Mouse (Mus musculus): ENCODE measurements at regions not wholly inside any gene's neighbourhood (a gene's known extent, or its start where the extent isn't known, plus 50 kb on each side); places are given as distances from the start of the nearest gene placed in this dataset.

DNA sequence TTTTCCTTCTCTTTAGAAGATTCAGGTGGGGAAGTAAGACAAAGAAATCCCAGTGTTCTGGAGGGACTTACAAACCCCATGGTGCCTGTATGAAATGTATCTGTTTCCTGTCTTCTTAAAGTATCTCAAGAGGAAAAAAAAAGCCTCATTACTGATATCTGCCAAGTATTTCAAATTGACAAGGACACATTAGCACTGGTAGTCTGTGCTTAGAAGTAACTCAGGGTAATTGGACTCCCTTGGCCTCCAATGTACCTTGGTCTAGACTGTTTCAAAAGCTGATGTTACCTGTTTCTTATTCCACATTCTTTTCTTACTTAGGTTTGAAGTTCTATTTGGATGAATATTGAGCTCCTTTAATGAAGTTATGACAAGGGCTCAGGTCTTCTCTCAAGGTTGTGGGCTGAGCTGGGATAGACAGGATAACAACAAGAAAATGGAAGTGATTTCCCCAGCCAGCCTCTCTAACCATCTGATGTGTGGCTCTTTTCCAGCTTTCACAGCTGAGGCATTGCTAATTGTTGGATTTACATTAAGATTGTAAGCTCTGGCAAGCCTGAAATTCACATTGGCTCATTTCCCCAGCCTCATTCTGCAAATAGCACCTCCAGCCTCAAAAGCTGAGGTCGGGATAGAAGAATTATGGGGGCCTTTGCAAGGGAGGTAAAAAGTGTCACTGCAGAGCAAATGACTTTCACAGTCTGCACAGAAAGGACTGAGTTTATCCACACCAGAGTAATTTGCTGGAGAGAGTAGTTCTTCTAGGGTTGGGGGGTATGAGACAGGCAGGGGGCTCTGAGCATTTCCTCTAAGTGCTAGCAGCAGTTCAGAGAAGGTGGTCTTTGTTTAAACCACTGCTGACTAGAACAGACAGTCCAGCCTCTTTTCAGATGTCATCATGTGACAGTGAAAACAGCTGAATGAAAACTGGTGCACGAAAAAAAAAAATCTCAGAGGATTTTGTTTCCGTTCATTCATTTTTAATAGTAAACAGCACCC lies 292.3 kb upstream of the Nbea start:
- no peak overlapping the region for H3K4me2 ChIP-seq
- H3K9ac ChIP-seq (replicated peaks) = no peak overlapping the region
- H3K27me3 ChIP-seq = no peaks in the 10 kb centered on the region
- WGBS = 61% methylated on average over 3 of the region's 3 CpGs
- no peak overlapping the region for H3K27ac ChIP-seq
- no peak overlapping the region for H3K4me3 ChIP-seq (replicated peaks)
- H3K9me3 ChIP-seq = no peaks in the 10 kb centered on the region
- peak; percentile 42; the same call in 1 of the 2 replicates for ATAC-seq (ENCODE audit: insufficient number of reproducible peaks, insufficient read depth, low FRiP score, low TSS enrichment, low read depth)
- H3K4me1 ChIP-seq (replicated peaks) = 0 out of 2 replicates have a peak, but pooled peaks cover 3% of the 10 kb centered on the region
- H3K36me3 ChIP-seq = no peaks in the 10 kb centered on the region

DNA sequence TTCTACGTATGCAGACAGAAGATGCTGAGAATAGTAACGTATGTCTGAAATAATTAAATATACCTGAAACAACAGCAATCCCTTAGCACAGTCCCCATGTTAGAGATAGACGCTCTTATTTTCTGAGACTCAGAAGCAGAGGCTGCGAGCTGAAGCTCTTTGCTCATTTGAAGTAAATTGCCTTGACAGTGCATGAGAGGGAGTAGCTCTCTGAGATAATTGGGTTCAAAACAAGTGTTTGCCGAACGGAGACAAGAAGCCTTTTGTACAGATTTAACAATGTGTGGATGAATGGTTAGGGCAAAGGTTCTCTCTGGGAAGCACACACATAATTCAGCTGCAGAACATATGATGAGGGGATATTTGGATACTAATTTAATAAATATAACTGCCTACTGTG lies 289.1 kb upstream of the Nbea start:
- H3K36me3 ChIP-seq = no peaks in the 10 kb centered on the region
- no peak overlapping the region for H3K4me2 ChIP-seq
- H3K4me1 ChIP-seq (replicated peaks) = 0 out of 2 replicates have a peak, but pooled peaks cover 3% of the 10 kb centered on the region
- H3K9me3 ChIP-seq = no peaks in the 10 kb centered on the region
- ATAC-seq (ENCODE audit: insufficient number of reproducible peaks, insufficient read depth, low FRiP score, low TSS enrichment, low read depth) = no peak
- no peaks in the 10 kb centered on the region for H3K27me3 ChIP-seq
- no peak overlapping the region for H3K9ac ChIP-seq (replicated peaks)
- H3K4me3 ChIP-seq (replicated peaks) = no peak overlapping the region
- H3K27ac ChIP-seq = no peak overlapping the region
- 63% methylated on average over 6 of the region's 6 CpGs for WGBS

DNA sequence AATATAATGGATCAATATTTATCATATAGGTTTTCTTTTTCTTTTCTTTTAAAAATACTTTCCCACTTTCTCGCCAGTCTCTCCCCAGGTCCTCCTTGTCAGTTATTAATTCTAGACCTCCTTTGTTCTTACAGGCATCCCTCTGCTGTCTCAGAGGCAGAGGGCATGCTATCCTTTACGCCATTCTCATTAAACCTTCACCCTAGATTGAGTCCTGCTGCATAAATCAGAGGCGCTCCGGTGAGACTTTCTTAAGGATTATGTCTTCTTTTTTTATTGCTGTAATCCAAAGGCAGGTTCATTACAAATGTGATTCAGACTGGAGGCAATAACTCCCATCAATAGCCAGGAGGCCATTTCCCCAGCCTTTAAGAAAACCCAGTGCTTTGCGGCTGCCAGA lies 288.3 kb upstream of the Nbea start:
- Histone ChIP-seq H3K4me3 (replicated peaks) (no peak overlapping the region), H3K4me2 (no peak overlapping the region), H3K27ac (no peak overlapping the region), H3K36me3 (no peaks in the 10 kb centered on the region), H3K9ac (replicated peaks) (no peak overlapping the region), H3K27me3 (no peaks in the 10 kb centered on the region), H3K9me3 (no peaks in the 10 kb centered on the region), H3K4me1 (replicated peaks) (0 out of 2 replicates have a peak, but pooled peaks cover 3% of the 10 kb centered on the region)
- WGBS = 29% methylated on average over 5 of the region's 5 CpGs
- no peak for ATAC-seq (ENCODE audit: insufficient number of reproducible peaks, insufficient read depth, low FRiP score, low TSS enrichment, low read depth)

DNA sequence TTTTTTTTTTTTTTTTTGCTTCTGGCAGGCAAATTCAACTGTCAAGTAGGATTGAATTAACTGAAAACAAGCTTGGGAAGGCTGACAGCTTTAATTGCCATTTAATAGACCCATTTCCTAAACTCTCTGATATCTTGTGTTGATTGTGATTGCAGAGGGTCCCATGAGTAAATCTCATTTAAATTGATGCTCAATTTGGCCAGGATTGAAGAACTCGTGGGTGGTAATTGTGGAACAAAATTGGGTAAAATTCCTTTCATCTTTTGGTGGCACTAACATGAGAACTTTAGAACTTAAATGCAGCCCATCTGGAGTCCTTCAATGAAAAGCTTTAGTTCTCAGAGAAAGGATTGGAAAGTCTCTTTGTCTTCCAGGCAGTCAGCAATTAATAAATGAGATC lies 287.7 kb upstream of the Nbea start:
- no peak overlapping the region for H3K4me3 ChIP-seq (replicated peaks)
- H3K27ac ChIP-seq = no peak overlapping the region
- H3K9me3 ChIP-seq = no peaks in the 10 kb centered on the region
- no peak overlapping the region for H3K4me2 ChIP-seq
- H3K4me1 ChIP-seq (replicated peaks) = 0 out of 2 replicates have a peak, but pooled peaks cover 3% of the 10 kb centered on the region
- H3K36me3 ChIP-seq = no peaks in the 10 kb centered on the region
- H3K9ac ChIP-seq (replicated peaks) = no peak overlapping the region
- no peaks in the 10 kb centered on the region for H3K27me3 ChIP-seq
- ATAC-seq (ENCODE audit: insufficient number of reproducible peaks, insufficient read depth, low FRiP score, low TSS enrichment, low read depth) = no peak
- WGBS = 15% methylated on average over 1 of the region's 1 CpGs

DNA sequence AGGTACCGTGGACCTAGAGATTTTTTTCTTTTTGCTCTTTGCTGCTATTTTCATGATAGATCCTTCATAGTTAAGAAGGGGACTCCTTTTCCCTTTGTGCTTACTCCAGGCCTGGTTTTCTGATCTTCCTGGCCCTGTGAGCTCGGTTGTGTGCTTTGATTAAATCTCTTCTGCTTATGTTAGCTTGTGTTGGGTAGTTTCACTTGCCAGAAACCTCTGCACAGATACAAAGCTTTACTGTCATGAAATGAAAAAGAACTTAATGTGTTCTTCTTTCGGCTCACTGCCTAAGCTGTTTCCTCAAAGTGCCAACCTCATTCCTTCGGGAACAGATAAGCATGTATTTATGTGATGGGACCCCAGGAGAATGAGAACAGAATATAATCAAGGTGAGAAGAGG lies 274.1 kb upstream of the Nbea start:
- H3K9me3 ChIP-seq = no peaks in the 10 kb centered on the region
- WGBS = 65% methylated on average over 4 of the region's 4 CpGs

DNA sequence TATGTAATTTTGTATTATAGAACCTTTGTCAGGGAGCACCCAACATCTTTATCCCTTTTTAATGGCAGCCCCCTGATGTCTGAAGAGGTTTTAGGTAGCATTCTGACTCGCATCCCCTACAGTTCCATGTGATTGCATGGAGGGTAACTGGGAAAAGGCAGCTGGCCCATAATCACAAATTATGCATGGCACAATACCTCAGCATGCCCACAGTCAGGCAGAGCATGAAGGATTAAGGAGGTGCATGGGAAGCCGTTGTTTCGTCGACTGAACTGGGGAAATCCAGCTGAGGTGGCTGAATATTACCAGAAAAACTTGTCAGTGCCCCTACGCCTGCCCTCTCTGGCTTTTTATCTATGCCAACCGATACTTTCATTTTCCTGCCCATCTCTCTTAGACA lies 272.8 kb upstream of the Nbea start:
- no peaks in the 10 kb centered on the region for H3K9me3 ChIP-seq
- ATAC-seq (ENCODE audit: insufficient number of reproducible peaks, insufficient read depth, low FRiP score, low TSS enrichment, low read depth) = no peak
- WGBS = 81% methylated on average over 6 of the region's 6 CpGs
- H3K36me3 ChIP-seq = no peaks in the 10 kb centered on the region
- H3K4me3 ChIP-seq (replicated peaks) = no peak overlapping the region
- H3K4me2 ChIP-seq = no peak overlapping the region
- H3K27ac ChIP-seq = no peak overlapping the region
- H3K27me3 ChIP-seq = no peaks in the 10 kb centered on the region
- H3K9ac ChIP-seq (replicated peaks) = no peak overlapping the region
- no peaks in the 10 kb centered on the region for H3K4me1 ChIP-seq (replicated peaks)

More for the DNA sequence above, 274.1 kb upstream of the Nbea start:
- H3K27ac ChIP-seq = no peak overlapping the region
- no peak overlapping the region for H3K9ac ChIP-seq (replicated peaks)
- H3K4me2 ChIP-seq = no peak overlapping the region
- H3K4me3 ChIP-seq (replicated peaks) = no peak overlapping the region
- no peaks in the 10 kb centered on the region for H3K27me3 ChIP-seq
- H3K4me1 ChIP-seq (replicated peaks) = no peaks in the 10 kb centered on the region
- ATAC-seq (ENCODE audit: insufficient number of reproducible peaks, insufficient read depth, low FRiP score, low TSS enrichment, low read depth) = no peak
- H3K36me3 ChIP-seq = no peaks in the 10 kb centered on the region

DNA sequence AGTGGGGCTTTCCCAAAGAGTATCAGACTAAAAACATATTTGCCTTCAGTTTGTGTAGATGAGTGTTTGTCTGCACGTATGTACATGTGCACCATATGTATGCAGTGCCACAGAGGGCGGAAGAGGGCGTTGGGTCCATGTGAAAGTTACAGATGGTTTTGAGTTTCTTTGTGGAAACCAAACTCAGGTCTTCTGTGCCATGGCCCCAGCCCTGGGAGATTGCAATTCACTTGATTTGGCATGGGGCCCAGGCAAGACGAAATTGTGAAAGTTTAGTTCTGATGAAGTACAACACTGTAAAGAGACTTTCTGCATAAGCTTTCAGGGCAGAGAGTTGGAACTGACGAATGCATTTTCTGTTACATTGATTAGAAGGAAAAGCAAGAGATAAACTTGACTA lies 255.4 kb upstream of the Nbea start:
- no peaks in the 10 kb centered on the region for H3K4me1 ChIP-seq (replicated peaks)
- H3K36me3 ChIP-seq = no peaks in the 10 kb centered on the region
- no peaks in the 10 kb centered on the region for H3K27me3 ChIP-seq
- WGBS = 83% methylated on average over 5 of the region's 5 CpGs
- H3K9ac ChIP-seq (replicated peaks) = no peak overlapping the region
- H3K4me2 ChIP-seq = no peak overlapping the region
- no peak for ATAC-seq (ENCODE audit: insufficient number of reproducible peaks, insufficient read depth, low FRiP score, low TSS enrichment, low read depth)
- H3K9me3 ChIP-seq = no peaks in the 10 kb centered on the region
- H3K27ac ChIP-seq = no peak overlapping the region
- H3K4me3 ChIP-seq (replicated peaks) = no peak overlapping the region

DNA sequence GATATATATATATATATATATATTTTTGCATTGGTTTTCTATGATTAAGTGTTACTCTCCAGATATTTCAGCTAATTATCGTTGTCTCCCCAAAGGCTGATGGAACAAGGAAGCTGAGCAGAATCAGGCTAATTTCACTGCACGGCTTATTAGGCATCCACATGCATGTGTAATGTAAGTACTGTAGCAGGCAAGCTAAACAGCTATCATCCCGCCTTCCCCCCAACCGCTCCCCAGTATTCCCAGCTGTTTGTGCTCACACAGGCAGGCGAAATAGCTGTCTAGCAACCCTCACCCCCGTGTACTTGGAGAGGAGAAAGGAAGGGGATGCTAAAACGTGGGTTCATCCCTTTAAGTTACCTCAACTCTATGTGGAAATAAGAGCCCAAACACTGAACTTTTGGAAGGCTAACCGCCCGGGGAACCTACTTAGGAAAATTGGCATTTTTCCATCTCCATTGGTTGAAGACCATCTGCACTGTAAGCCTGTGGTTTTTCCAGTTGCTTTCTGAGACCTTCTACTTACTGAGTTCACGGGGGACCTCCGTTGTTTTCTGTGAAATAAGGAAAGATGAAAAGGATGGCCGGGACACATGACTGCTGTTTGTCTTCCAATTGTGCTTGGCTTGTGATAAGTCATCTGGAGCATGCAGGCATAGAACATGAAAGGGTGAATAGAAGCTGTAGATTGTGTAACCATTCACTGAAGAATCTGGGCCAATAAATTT lies 254.7 kb upstream of the Nbea start:
- no peak overlapping the region for H3K9ac ChIP-seq (replicated peaks)
- H3K27ac ChIP-seq = no peak overlapping the region
- no peaks in the 10 kb centered on the region for H3K27me3 ChIP-seq
- no peak for ATAC-seq (ENCODE audit: insufficient number of reproducible peaks, insufficient read depth, low FRiP score, low TSS enrichment, low read depth)
- 75% methylated on average over 12 of the region's 12 CpGs for WGBS
- no peaks in the 10 kb centered on the region for H3K9me3 ChIP-seq
- H3K36me3 ChIP-seq = no peaks in the 10 kb centered on the region
- H3K4me2 ChIP-seq = no peak overlapping the region
- H3K4me3 ChIP-seq (replicated peaks) = no peak overlapping the region
- H3K4me1 ChIP-seq (replicated peaks) = no peaks in the 10 kb centered on the region

DNA sequence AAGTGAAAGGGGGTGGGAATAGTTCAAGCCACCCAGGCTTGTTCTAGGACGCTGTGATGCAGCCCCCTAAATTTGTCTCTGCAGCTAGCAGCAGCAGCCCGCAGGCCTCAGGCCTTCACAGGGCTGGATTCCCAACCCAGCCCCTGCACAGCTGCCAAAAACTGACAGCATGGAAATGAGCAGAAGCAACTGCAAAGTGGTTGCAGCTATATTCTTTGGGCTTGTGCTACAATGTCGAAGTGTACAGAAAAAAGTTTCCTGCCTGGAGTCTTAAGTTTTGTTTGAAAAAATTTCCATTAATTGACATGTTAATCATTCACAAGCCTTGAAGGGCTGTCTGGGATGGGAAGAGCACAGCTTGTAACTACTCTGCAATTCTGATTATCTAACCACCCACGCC lies 253.6 kb upstream of the Nbea start:
- no peak for ATAC-seq (ENCODE audit: insufficient number of reproducible peaks, insufficient read depth, low FRiP score, low TSS enrichment, low read depth)
- Histone ChIP-seq H3K9me3 (no peaks in the 10 kb centered on the region), H3K4me1 (replicated peaks) (no peaks in the 10 kb centered on the region), H3K4me3 (replicated peaks) (no peak overlapping the region), H3K4me2 (no peak overlapping the region), H3K27me3 (no peaks in the 10 kb centered on the region), H3K9ac (replicated peaks) (no peak overlapping the region), H3K27ac (no peak overlapping the region), H3K36me3 (no peaks in the 10 kb centered on the region)
- 52% methylated on average over 4 of the region's 4 CpGs for WGBS

DNA sequence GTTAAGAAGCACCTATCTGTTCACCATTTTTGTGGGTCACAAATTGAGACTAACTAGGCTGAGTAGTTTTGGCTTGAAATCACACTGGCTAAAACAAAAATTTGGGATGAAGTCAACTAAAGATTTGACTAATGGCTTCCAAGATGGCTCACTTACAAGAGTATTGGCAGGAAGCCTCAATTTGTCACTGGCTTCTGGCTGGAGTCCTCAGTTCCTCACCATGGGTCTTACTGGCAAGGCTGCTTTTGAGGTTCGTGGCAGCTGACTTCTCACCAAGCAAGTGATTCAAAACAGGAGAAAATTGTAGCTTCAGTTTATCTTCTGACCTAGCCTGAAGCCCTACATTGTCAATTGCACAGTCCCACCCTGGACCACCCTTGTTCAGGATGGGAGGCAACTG lies 250.0 kb upstream of the Nbea start:
- no peak for ATAC-seq (ENCODE audit: insufficient number of reproducible peaks, insufficient read depth, low FRiP score, low TSS enrichment, low read depth)
- Histone ChIP-seq H3K4me2 (no peak overlapping the region), H3K36me3 (no peaks in the 10 kb centered on the region), H3K27ac (no peak overlapping the region), H3K4me3 (replicated peaks) (no peak overlapping the region), H3K9ac (replicated peaks) (no peak overlapping the region), H3K4me1 (replicated peaks) (no peaks in the 10 kb centered on the region), H3K9me3 (no peaks in the 10 kb centered on the region), H3K27me3 (no peaks in the 10 kb centered on the region)
- 81% methylated on average over 1 of the region's 1 CpGs for WGBS

DNA sequence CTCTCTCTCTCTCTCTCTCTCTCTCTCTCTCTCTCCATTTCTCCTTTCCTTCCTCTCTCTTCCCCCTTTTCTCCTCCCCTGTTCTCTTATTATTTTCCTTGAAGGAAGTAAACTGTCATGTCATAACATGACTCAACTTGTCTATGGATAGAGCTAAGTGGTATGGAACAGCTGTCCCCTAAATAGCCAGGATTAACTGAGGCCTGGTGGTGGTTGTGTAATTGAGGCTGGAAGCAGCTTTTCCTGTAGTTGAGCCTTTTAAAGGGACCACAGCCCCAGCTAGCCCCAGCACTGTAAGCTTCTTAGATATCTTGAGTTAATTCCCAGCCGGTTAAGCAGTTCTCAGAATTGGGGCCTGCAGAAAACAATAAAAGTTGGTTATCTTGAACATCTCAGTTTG lies 243.7 kb upstream of the Nbea start:
- no peak for ATAC-seq (ENCODE audit: insufficient number of reproducible peaks, insufficient read depth, low FRiP score, low TSS enrichment, low read depth)
- WGBS = 65% methylated on average over 1 of the region's 1 CpGs

More for the DNA sequence above, 243.7 kb upstream of the Nbea start:
- Histone ChIP-seq H3K9me3 (no peaks in the 10 kb centered on the region), H3K27ac (no peak overlapping the region), H3K4me3 (replicated peaks) (no peak overlapping the region), H3K9ac (replicated peaks) (no peak overlapping the region), H3K4me2 (no peak overlapping the region), H3K4me1 (replicated peaks) (no peaks in the 10 kb centered on the region), H3K27me3 (no peaks in the 10 kb centered on the region), H3K36me3 (no peaks in the 10 kb centered on the region)

Data from limb, embryonic 12.5 days (tissue).